Mouse (Mus musculus) c-Kit-negative CD71-positive TER-119-positive erythroid progenitor cells, embryonic 14.5 days (primary cell): ENCODE results near the gene Glt1d1.
"Not testable (repeated sequence)": the region's sequence is repeated elsewhere in the genome, so short reads cannot be mapped to it uniquely, and the experiment has no call there.

ENCODE experiments used
- DNase-seq: peaks from one replicate; pipeline ENCODE4 v3.0.0-alpha.2; 2013; ENCODE audit warnings: low read depth, low spot score

The Glt1d1 gene

GRCm38 (mm10) chr5:127699679-127700078 is 67.6 kb downstream of the Glt1d1 start:
- DNase-seq = no peak

DNA sequence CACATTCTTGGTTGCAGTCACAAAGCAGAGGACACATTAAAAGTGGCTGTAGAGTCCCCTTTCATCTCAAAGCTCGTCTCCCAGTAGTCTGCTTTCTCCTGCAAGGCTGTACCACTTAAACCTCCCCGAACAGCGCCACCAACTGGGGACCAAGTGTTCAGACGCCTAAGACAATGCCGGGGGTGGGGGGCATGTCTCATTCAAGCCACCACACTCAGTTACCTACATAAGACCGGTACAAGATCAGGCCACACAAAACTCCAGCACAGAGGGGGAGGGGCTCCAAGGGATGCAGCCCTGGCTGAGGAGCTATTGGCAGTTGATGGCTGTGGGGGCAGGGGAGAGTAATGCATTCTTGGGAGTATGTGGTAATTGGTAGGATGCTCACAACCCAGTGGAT is 68.1 kb downstream of the Glt1d1 start:
- no peak for DNase-seq

DNA sequence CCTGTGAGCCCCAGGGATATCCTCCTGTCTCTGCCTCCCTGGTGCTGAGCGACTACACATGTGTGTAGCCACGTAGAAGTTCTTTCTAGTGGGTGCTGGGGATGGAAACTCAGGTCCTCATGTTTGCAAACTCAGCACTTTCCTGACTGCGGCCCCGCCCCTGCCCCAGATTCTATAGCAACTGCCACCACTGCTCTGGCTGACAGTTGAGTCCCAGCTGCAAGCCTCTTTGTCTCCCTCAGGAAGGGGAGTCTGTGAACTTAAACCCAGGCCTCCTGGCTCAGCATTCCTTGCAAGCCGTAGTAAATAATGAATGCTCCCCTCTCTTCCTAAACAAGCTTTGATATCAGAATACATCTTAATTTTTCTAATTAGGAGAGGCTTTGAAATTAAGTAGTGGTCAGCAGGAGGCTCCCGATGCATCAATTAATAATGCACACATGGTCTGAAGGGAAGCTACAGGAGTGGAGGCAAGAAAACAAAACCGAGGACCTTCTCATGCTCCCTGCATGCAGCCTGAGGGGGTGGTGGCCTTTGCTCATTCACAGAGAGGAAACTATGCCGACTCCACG is 71.6 kb downstream of the Glt1d1 start:
- DNase-seq = no peak

GRCm38 (mm10) chr5:127705225-127705624 is 73.2 kb downstream of the Glt1d1 start:
- DNase-seq = no peak

- no peak for DNase-seq
Observed at GRCm38 (mm10) chr5:127705976-127706375, 73.9 kb downstream of the Glt1d1 start.

DNA sequence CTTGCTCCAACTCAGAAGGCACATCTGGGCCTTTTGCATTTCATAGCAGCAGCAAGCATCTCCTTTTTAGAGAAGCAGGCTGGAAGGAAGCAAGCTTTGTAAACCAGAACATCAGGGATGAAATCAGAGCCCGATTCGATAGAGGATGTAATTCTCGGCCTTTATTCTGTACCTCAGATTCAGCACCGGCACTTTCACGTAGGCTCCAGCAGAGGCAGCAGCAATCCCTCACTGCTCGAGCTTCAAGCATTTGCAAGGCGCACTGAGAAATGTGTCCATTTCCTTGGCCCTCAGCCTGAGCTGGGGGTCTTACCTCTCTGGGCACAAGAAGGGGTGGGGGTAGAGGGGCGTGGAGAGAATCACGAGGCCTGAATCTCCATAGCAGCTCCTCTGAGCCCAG is 76.1 kb downstream of the Glt1d1 start:
- DNase-seq = no peak

DNA sequence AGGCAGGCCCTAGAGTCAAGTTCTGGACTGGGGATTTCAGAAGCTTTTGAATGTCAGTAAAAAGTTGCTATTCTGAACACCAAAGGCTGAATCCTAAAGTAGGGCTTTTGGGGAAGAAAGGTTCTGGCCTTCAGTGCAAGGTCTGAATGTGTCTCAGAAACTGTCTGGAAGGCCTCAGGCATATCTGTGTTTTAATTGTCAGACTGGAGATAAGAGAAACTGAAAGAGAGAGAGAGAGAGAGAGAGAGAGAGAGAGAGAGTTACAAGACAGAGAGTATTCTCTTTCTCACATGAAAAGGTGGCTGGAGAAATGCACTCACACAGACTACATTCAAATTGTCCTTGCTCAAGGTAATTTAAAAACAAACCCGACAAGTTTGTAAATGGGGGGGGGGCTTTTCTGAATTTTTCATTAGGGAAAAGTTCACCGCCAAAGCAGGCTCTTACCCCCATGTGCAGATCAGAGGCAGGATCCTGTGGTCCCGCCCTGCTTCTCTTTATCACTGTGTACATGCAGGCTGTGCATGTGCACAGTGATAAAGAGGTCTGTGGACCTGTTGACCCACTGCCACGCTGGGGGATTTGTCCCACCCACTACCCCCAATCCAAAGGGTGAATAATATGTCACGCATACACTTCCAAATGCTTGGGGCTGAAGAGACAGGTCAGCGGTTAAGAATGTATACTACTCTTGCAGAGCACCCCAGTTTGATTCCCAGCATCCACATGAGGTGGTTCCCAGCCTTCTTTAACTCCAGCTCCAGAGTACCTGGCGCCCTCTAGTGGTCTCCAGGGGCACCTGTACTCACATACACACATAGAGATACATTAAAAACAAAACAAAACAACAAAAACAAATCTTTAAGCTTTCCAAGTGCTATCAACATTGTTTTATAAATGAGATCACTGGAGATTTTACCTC is 83.0 kb downstream of the Glt1d1 start:
- DNase-seq = peak; percentile 39

GRCm38 (mm10) chr5:127720591-127721379 is 88.7 kb downstream of the Glt1d1 start:
- peak; percentile 65 for DNase-seq

DNA sequence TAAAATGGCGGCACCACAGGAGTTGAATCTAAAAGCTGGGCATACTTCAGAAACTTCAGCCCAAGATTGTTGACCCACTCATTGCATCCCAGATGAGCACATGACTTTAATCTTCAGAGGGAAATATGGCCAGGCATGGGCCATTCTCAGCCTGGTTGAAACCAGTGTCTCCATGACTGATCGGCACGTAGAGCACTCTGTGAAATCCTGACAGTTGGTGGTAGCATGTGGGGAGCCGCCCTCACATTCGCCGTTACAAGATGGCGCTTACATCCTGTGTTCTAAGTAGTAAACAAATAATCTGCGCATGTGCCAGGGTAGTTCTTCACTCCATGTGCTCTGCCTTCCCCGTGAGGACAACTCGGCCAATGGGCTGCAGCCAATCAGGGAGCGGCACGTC is 90.1 kb downstream of the Glt1d1 start:
- DNase-seq = not testable (repeated sequence)

- no peak for DNase-seq
Observed at GRCm38 (mm10) chr5:127730351-127730750, 98.3 kb downstream of the Glt1d1 start.

- no peak for DNase-seq
Observed at GRCm38 (mm10) chr5:127741331-127741730, 109.3 kb downstream of the Glt1d1 start.

DNA sequence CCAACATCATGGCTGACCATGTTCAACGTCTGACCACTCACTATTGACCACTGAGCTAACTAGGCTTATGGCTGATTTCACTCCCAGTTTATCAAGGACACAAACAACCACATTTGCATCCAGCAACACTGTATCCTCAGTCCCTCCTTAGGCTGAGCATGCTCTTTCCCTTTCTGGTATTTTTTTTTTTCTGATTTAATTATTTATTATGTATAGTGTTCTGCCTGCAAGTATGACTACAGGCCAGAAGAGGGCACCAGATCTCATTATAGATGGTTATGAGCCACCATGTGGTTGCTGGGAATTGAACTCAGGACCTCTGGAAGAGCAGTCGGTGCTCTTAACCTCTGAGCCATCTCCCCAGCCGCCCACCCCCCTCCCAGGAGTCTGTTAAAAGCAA is 117.5 kb downstream of the Glt1d1 start:
- DNase-seq = not testable (repeated sequence)

DNA sequence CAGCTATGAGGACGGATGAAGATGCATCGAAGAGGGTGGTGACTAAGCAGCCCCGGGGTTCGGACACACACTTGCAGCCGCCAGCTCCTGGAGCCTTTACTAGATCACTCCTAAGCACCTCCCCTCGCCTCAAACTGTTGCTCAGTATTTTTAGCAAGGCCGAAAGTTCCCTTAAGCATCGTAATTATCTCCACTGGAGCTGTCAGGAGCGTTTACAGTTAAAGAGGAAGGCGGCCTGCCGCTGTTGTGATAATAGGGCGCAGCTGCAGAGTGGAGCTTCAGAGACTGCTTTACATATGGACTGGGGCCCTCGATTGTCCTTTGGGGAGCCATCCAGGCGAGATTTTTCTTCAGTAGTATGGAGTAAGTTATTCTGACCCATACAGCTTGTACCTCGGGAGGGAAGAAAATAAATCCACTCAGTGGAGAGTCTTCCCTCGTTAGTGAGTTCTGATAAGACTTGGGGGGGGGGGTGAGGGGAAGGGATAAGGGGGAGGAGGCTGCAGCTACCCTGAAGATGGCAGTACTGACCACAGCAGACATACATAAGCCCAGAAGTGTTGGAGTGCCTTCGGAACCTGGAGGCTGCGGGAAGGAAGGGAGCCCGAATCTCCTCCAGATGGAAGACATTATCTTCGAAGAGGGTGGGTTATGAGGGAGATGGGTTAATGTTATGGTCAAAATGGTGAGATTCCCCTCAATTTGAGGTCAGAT is 119.4 kb downstream of the Glt1d1 start:
- no peak for DNase-seq

DNA sequence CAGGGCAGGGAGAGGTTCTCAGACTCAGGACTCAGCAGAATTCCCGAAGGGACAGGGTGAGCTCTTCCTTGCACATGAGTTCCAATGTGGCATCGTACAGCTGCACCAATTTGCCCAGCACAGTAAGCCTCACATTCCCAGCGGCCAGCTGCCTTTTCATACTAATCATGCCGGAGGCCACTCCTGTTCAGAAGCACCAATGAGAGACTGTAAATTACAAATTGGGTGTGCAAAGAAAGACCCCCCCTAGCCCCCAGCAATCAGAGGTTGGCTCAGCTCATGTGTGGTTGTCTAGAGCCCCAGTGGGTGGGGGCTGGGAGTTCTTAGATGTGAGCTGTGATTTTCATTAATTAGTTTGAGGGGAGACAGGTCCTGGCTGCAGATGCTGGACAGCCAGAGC is 123.5 kb downstream of the Glt1d1 start:
- DNase-seq = no peak

DNA sequence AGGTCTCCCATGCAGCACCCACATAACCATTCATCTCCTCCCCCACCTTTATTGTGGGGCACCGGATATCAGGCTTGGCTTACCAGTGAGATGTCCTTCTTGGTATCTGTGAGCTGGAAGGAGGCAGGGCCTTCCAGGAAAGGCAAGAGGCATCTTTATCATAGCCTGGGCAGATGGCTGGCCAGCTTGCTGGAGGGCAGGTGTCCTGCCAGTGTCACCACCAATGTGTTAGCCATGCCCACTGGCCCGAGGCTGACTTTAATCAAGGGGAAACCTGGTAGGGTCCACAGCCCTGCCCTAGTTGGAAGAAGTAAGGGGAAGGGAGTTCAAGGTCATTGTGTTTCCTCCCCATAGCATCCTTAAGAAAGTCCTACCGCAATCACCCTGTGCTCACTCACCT is 123.9 kb downstream of the Glt1d1 start:
- no peak for DNase-seq

GRCm38 (mm10) chr5:127756671-127757423 is 124.8 kb downstream of the Glt1d1 start:
- DNase-seq = peak; percentile 1

DNA sequence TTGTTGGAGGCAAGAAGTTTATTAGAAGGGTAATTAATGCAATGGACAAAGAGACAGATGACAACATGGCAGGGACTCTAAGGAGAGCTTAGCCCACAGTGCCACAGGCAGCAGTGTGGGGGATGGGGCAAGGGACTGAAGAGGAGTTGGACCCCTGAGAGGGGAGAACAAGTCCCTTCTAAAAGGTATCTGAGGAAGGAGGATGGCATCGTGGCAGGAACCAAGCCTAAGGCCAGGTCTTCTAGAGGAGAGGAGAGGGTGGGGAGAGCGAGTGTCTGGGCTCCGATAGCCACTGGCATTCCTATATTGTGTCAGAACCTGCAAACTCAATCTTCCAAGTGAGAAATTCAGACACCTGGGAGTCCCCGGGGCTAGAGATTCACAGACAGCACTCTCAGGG is 126.5 kb downstream of the Glt1d1 start:
- DNase-seq = no peak
